Mouse (Mus musculus) forebrain, embryonic 16.5 days (tissue): Measurements from ENCODE around the gene Zfp503. TPM values are rescaled to one million over a fixed set of nuclear protein-coding genes. Genes with fewer than 3 reads are reported as not detected.

Source experiments
- ATAC-seq: fragments of 200-750 bp; cut with Nextera tagmentation; 2 replicates; pipeline ENCODE4 v1.8.0; 2017; ENCODE audit warnings: mild to moderate bottlenecking, moderate library complexity
- H3K27ac ChIP-seq: fragments of 300-500 bp; sonication (generic); 2 replicates; pipeline ENCODE4 v1.5.1; 2014; ENCODE audit warnings: low read length, control low read depth
- H3K27me3 ChIP-seq: fragments of 300-500 bp; sonication (generic); replicated peaks from 2 replicates; pipeline ENCODE4 v1.6.1; 2014; ENCODE audit warnings: low read length; ENCODE audit not compliant: control insufficient read depth, insufficient read depth
- H3K36me3 ChIP-seq: fragments of 300-500 bp; sonication (generic); 2 replicates; pipeline ENCODE4 v1.6.1; 2014; ENCODE audit not compliant: control insufficient read depth, insufficient read depth
- H3K4me1 ChIP-seq: fragments of 300-500 bp; sonication (generic); replicated peaks from 2 replicates; pipeline ENCODE4 v1.6.1; 2014; ENCODE audit warnings: low read length; ENCODE audit not compliant: control insufficient read depth, insufficient read depth
- H3K4me2 ChIP-seq: fragments of 300-500 bp; sonication (generic); 2 replicates; pipeline ENCODE4 v1.6.1; 2014; ENCODE audit warnings: mild to moderate bottlenecking, low read length, control low read depth
- H3K4me3 ChIP-seq: fragments of 300-500 bp; sonication (generic); replicated peaks from 2 replicates; pipeline ENCODE4 v1.5.1; 2014; ENCODE audit warnings: mild to moderate bottlenecking, low read length, control low read depth
- H3K9ac ChIP-seq: fragments of 300-500 bp; sonication (generic); replicated peaks from 2 replicates; pipeline ENCODE4 v1.6.1; 2014; ENCODE audit warnings: low read depth, low read length, control low read depth
- H3K9me3 ChIP-seq: fragments of 300-500 bp; sonication (generic); 2 replicates; pipeline ENCODE4 v1.6.1; 2016; ENCODE audit warnings: low read length; ENCODE audit not compliant: control insufficient read depth
- WGBS: fragments of 180-500 bp; shearing (Covaris S2); extraction: QIAGEN DNeasy Blood & Tissue Kit; methylation state at CpG from one replicate; pipeline ENCODE4 v1.1.7; 2014; 5-methylcytosine and 5-hydroxymethylcytosine counted together
- polyA plus RNA-seq: library from polyadenylated mRNA; unstranded; fragments of >200 nt; fragmentation: Nextera tagmentation; extraction: Ambion mirVana; gene quantifications from 2 replicates; pipeline ENCODE4 v1.2.1, GENCODE M21; 2015

Zfp503 gene
- polyA plus RNA-seq, 1 experiment from 2014 or later: 5.5 TPM

DNA sequence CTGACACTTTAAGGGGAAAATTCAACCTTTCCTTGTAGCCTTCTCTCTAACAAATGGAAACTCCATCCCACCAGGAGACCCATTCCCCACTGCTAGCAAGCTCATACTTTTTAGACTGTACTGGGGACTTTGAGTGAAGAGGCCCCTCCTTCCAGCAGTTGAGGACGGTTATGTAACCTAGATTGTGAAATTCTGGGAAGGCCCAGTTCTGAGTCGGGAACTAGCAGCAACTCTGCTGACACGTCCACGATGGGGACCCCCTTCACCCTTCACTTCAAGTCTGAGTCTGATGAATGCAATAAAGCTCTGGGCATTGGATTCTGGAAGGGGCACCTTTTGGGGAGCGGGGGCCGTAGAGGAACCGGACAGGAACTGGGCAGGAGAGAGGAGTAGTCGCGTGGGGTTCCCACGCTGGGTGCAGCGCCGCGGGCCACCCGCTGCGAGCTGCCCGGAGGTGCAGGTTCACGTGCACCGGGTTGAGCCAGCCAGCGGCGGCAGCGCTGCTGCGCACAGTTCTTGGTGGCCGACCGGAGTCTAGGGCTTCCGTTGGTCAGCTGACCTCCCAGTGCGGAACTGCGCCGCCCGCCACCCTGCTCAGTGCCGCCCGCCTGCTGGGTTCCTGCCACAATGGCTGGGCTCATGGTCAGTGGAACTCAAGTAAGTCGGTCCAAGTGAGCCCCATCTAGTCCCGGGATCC is 30.0 kb upstream of the Zfp503 start, which contains the start of gene Lrmda:
Gene Lrmda (plus strand): TSS at position 461 of the 697 bp plus-strand sequence.
- Histone ChIP-seq H3K4me3 (peak within 1 kb of the TSS; percentile 26), H3K4me2 (peak within 1 kb of the TSS; percentile 48), H3K4me1 (peaks cover 9% of the 10 kb centered on the region), H3K27ac (no peak within 1 kb of the TSS), H3K9me3 (no peaks in the 10 kb centered on the region), H3K36me3 (no peaks in the 10 kb centered on the region), H3K9ac (0 out of 2 replicates have a peak within 1 kb of the TSS, but pooled peaks have one; percentile 10), H3K27me3 (peaks cover 39% of the 10 kb centered on the region)
- 4% methylated on average over 33 of the region's 33 CpGs for WGBS
- ATAC-seq: 0 out of 2 replicates have a peak, but pooled peaks have one; percentile 26

DNA sequence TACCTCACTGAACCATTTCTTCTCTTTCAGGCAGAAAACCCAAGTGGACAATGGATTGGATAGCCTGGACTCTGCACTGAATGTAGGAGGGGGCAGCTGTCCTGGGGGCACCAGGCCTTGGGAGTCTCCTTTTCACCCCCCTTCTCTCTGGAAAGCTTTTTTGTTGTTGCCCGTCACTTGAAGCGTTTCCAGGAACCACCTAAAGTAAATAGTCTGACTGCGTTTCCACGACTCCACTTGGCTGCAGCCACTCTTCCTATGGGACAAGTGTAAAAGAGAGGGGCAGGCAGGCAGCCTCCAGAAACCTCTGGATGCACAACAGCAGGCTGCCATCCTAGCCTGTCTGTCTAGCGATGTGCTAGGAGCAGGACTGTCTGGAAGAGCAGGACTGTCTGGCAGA is 27.6 kb upstream of the Zfp503 start:
- no peak for ATAC-seq
- H3K4me3 ChIP-seq: no peak overlapping the region
- 69% methylated on average over 5 of the region's 5 CpGs for WGBS
- no peak overlapping the region for H3K4me2 ChIP-seq
- H3K4me1 ChIP-seq: peaks cover 9% of the 10 kb centered on the region
- H3K9ac ChIP-seq: no peak overlapping the region
- H3K27ac ChIP-seq: no peak overlapping the region
- H3K27me3 ChIP-seq: peaks cover 36% of the 10 kb centered on the region
- H3K36me3 ChIP-seq: no peaks in the 10 kb centered on the region
- H3K9me3 ChIP-seq: no peaks in the 10 kb centered on the region

DNA sequence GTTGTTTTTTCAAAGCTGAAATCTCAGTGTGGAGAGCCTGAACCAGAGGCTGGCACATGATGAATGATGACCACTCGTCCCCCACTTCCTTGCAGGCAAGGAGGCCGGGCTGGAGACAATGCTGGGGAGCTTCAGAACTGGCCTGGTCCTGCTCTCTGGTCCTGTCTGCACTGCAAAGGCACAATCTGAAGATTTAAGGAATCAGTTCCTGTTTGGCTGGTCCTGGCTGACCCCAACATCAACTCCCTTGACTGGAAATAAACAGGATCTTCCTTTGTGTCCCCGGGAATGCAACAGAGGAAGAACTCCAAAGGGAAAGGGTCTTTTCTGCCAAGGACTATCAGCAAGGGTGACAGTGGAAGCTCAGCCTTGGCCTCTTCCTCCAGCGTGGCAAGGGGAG is 25.4 kb upstream of the Zfp503 start:
- no peaks in the 10 kb centered on the region for H3K9me3 ChIP-seq
- H3K36me3 ChIP-seq: no peaks in the 10 kb centered on the region
- no peak for ATAC-seq
- H3K4me2 ChIP-seq: no peak overlapping the region
- peaks cover 7% of the 10 kb centered on the region for H3K4me1 ChIP-seq
- 64% methylated on average over 4 of the region's 4 CpGs for WGBS
- H3K27me3 ChIP-seq: peaks cover 30% of the 10 kb centered on the region
- no peak overlapping the region for H3K9ac ChIP-seq
- H3K4me3 ChIP-seq: no peak overlapping the region
- H3K27ac ChIP-seq: no peak overlapping the region

DNA sequence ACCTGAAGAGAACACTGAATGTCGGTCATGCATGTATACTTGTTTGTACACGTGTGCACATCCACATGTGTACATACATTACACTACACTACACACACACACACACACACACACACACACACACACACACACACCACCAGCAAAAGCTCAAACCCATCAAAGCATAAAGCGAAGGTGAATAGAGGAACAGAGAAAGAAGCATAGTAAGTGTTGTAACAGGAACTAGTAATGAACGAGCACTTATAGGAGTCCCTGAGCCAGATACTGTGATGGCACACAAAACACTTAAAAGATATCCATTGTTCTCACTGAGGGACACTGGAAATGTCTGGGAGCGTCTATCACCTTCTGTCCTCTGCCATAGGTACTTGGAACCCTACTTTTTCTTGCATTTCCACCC is 24.9 kb upstream of the Zfp503 start:
- no peak overlapping the region for H3K4me3 ChIP-seq
- H3K4me2 ChIP-seq: no peak overlapping the region
- H3K27ac ChIP-seq: no peak overlapping the region
- H3K36me3 ChIP-seq: no peaks in the 10 kb centered on the region
- H3K27me3 ChIP-seq: peaks cover 27% of the 10 kb centered on the region
- no peak for ATAC-seq
- H3K9ac ChIP-seq: no peak overlapping the region
- H3K4me1 ChIP-seq: peaks cover 2% of the 10 kb centered on the region
- no peaks in the 10 kb centered on the region for H3K9me3 ChIP-seq
- WGBS: 85% methylated on average over 5 of the region's 5 CpGs

DNA sequence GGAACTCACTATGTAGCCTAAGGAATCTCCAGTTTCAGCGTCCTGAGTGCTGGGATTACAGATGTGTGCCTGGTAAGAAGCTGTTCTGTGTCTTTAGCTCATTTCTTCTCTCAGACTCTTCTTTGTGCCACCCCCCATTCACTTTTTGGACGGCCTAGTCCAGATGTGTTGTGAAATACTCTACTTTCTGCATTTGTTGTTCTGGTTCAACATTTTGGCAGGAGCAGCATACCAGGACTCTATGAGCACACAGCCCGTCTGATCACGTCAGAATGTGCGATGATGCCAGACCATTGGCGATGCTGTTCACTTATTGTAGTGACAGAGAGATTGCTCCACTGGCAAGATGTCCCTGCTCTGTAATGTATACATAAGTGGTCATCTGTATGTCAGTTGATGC is 17.6 kb upstream of the Zfp503 start:
- H3K36me3 ChIP-seq: no peaks in the 10 kb centered on the region
- H3K27me3 ChIP-seq: peaks cover 12% of the 10 kb centered on the region
- no peak overlapping the region for H3K27ac ChIP-seq
- 87% methylated on average over 6 of the region's 6 CpGs for WGBS
- ATAC-seq: no peak
- H3K9ac ChIP-seq: no peak overlapping the region
- H3K4me2 ChIP-seq: no peak overlapping the region
- 0 out of 2 replicates have a peak, but pooled peaks cover 5% of the 10 kb centered on the region for H3K4me1 ChIP-seq
- no peak overlapping the region for H3K4me3 ChIP-seq
- H3K9me3 ChIP-seq: no peaks in the 10 kb centered on the region

DNA sequence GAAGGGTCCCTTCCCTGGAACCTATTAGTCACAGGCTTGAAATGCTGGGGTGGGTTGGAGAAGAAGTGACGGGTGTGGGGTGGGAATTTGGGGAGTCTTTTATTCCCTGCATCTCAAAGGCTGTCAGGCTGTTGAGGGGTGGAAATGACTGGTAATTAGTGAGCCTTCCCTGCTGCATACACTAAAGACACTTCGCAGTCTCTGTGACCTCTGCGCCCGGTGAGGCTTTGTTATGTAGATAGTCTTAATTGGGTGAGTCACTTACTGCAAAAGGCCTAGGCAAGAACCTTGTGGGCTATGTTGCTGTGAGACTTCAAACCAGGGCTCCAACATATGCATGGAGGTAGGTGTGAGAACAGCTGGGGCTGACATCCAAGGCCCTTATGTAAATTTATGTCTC is 15.5 kb upstream of the Zfp503 start:
- WGBS: 12% methylated on average over 4 of the region's 4 CpGs
- Histone ChIP-seq H3K36me3 (no peaks in the 10 kb centered on the region), H3K9me3 (no peaks in the 10 kb centered on the region), H3K4me1 (0 out of 2 replicates have a peak, but pooled peaks cover 5% of the 10 kb centered on the region), H3K4me3 (no peak overlapping the region), H3K27me3 (peaks cover 12% of the 10 kb centered on the region), H3K4me2 (no peak overlapping the region), H3K27ac (no peak overlapping the region), H3K9ac (no peak overlapping the region)
- peak; percentile 71 for ATAC-seq

DNA sequence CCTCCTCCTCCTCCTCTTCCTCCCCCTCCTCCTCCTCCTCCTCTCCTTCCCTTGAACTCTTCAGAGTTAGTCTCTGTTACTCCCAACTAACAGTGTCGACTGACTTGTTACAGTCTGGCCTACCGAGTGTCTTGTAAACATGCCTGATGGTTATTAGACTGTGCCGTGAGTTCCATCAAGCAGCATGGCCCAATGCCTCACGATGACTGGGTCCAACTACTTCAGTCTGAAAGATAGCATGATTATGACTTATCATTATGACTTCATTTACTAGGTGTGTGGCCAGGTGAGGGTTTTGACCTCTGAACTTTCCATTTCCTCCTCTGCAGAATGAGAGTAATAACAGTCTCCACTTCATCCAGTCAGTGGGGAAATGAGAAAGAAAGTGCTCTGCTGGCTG is 14.2 kb upstream of the Zfp503 start:
- peaks cover 12% of the 10 kb centered on the region for H3K27me3 ChIP-seq
- H3K4me1 ChIP-seq: 0 out of 2 replicates have a peak, but pooled peaks cover 5% of the 10 kb centered on the region
- H3K4me3 ChIP-seq: no peak overlapping the region
- no peaks in the 10 kb centered on the region for H3K9me3 ChIP-seq
- H3K36me3 ChIP-seq: no peaks in the 10 kb centered on the region
- no peak overlapping the region for H3K9ac ChIP-seq
- H3K27ac ChIP-seq: no peak overlapping the region
- no peak for ATAC-seq
- no peak overlapping the region for H3K4me2 ChIP-seq
- WGBS: 88% methylated on average over 4 of the region's 4 CpGs

DNA sequence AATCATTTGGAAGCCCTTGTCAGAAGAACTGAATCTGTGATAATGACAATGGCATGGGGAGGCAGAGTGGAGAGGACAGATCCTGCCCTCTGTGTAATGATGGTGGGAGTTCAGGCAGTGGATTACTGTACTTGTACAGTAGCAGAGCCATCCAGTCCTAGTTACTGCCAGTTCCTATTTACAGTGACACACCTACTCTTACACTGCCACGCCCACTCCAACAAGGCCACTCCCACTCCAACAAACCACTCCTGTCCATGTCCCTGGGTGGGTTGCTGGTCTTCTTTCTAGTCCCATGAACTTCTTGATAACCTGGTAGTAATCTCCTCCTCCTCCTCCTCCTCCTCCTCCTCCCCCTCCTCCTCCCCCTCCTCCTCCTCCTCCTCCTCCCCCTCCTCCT is 13.8 kb upstream of the Zfp503 start:
- H3K4me1 ChIP-seq: 0 out of 2 replicates have a peak, but pooled peaks cover 5% of the 10 kb centered on the region
- WGBS: 94% methylated on average over 1 of the region's 1 CpGs
- no peaks in the 10 kb centered on the region for H3K36me3 ChIP-seq
- H3K9ac ChIP-seq: no peak overlapping the region
- peaks cover 12% of the 10 kb centered on the region for H3K27me3 ChIP-seq
- no peak overlapping the region for H3K4me3 ChIP-seq
- no peak for ATAC-seq
- no peak overlapping the region for H3K27ac ChIP-seq
- no peak overlapping the region for H3K4me2 ChIP-seq
- no peaks in the 10 kb centered on the region for H3K9me3 ChIP-seq

DNA sequence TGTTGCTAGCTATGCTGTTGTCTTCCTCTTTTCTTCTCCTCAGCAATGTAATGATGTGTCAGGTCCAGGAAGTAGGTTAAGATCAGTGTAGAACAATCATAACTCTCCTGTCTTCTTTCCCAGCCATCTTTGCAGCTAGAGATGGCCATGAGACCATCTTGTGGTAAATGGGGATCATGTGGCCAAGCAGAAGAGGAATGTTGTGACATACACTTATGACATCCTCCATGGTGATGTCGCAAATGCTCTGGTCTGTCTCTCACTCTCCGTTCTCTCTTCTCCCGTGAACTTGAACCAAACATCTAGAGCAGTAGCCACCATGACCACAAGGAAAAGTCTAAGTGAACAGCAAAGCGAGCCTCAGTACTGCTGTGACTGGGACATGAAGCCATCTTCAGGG is 10.2 kb upstream of the Zfp503 start:
- H3K36me3 ChIP-seq: no peaks in the 10 kb centered on the region
- no peaks in the 10 kb centered on the region for H3K9me3 ChIP-seq
- no peak overlapping the region for H3K4me2 ChIP-seq
- peaks cover 11% of the 10 kb centered on the region for H3K4me1 ChIP-seq
- no peak overlapping the region for H3K9ac ChIP-seq
- H3K27ac ChIP-seq: no peak overlapping the region
- no peak for ATAC-seq
- peaks cover 29% of the 10 kb centered on the region for H3K27me3 ChIP-seq
- WGBS: 93% methylated on average over 4 of the region's 4 CpGs
- no peak overlapping the region for H3K4me3 ChIP-seq
